Mouse (Mus musculus) neural tube, embryonic 14.5 days (tissue): ENCODE results near the gene Hk1. TPM values are rescaled to one million over a fixed set of nuclear protein-coding genes. Genes with fewer than 3 reads are reported as not detected.

Experiments used
- ATAC-seq: fragments of 200-750 bp; cut with Nextera tagmentation; 2 replicates; pipeline ENCODE4 v1.8.0; 2017; ENCODE audit warnings: low read depth, mild to moderate bottlenecking, moderate TSS enrichment, moderate library complexity
- H3K27ac ChIP-seq: fragments of 300-500 bp; sonication (generic); 2 replicates; pipeline ENCODE4 v1.5.1; 2014; ENCODE audit warnings: low read depth, mild to moderate bottlenecking, control low read depth, low read length, moderate library complexity, mixed read lengths
- H3K27me3 ChIP-seq: fragments of 300-500 bp; sonication (generic); 2 replicates; pipeline ENCODE4 v1.6.1; 2014; ENCODE audit warnings: low read length; ENCODE audit not compliant: control insufficient read depth, insufficient read depth
- H3K36me3 ChIP-seq: fragments of 300-500 bp; sonication (generic); 2 replicates; pipeline ENCODE4 v1.6.1; 2014; ENCODE audit warnings: low read length, mixed read lengths; ENCODE audit not compliant: control insufficient read depth, insufficient read depth
- H3K4me1 ChIP-seq: fragments of 300-500 bp; sonication (generic); 2 replicates; pipeline ENCODE4 v1.6.1; 2014; ENCODE audit warnings: low read length; ENCODE audit not compliant: control insufficient read depth, insufficient read depth
- H3K4me2 ChIP-seq: fragments of 300-500 bp; sonication (generic); 2 replicates; pipeline ENCODE4 v1.6.1; 2014; ENCODE audit warnings: mild to moderate bottlenecking, low read depth, low read length, control low read depth
- H3K4me3 ChIP-seq: fragments of 300-500 bp; sonication (generic); 2 replicates; pipeline ENCODE4 v1.5.1; 2014; ENCODE audit warnings: low read depth, low read length, control low read depth, mixed read lengths
- H3K9ac ChIP-seq: fragments of 300-500 bp; sonication (generic); replicated peaks from 2 replicates; pipeline ENCODE4 v1.6.1; 2014; ENCODE audit warnings: low read depth, mild to moderate bottlenecking, control low read depth, low read length, mixed read lengths
- H3K9me3 ChIP-seq: fragments of 300-500 bp; sonication (generic); 2 replicates; pipeline ENCODE4 v1.6.1; 2016; ENCODE audit warnings: low read length; ENCODE audit not compliant: control insufficient read depth
- WGBS: fragments of 180-500 bp; shearing (Covaris S2); extraction: QIAGEN DNeasy Blood & Tissue Kit; methylation state at CpG from one replicate; pipeline ENCODE4 v1.1.7; 2014; 5-methylcytosine and 5-hydroxymethylcytosine counted together
- polyA plus RNA-seq: library from polyadenylated mRNA; unstranded; fragments of >200 nt; fragmentation: Nextera tagmentation; extraction: Ambion mirVana; gene quantifications from 2 replicates; pipeline ENCODE4 v1.2.1, GENCODE M21; 2014

Gene Hk1
- polyA plus RNA-seq, 1 experiment from 2014 or later: 79.7 TPM

DNA sequence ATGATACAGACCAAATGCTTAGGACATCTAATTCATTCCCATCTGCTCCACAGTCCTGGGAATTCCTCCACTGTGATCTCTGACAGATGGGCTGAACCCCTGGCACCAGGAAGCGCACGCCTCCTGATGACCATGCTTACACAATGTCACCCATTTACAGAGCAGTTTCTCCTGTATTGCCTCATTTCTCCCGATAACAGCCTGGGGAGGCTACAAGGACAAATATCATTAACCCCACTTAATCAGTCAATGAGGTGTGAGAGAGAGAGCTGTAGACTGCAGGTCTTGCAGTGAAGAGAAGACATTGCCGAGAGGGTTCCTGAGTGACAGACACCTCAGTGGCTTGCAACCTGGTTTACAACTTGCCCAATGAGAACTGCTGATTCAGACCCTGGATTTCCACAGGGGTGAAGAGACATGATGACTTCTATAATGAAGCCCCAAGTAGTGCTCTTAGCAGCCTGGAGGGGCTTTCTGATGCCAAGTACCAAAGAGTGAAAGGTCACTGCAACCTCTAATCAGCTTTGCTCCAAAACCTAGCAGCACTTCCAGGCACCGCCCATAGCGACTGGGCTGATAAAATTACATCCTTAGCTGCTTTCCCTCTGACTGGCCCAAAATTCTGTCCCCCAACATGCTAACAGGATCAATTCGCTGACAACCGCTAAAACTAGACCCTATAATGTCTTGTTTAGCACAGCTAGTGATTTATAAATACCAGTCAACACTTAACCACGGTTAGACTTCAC is 35.5 kb downstream of the Hk1 start:
- Histone ChIP-seq H3K9me3 (no peaks in the 10 kb centered on the region), H3K9ac (no peak overlapping the region), H3K4me2 (no peak overlapping the region), H3K27me3 (no peaks in the 10 kb centered on the region), H3K4me1 (peaks cover 4% of the 10 kb centered on the region; the same call in 1 of the 2 replicates), H3K27ac (no peak overlapping the region), H3K4me3 (no peak overlapping the region), H3K36me3 (no peaks in the 10 kb centered on the region)
- no peak for ATAC-seq
- WGBS: 82% methylated on average over 9 of the region's 9 CpGs

DNA sequence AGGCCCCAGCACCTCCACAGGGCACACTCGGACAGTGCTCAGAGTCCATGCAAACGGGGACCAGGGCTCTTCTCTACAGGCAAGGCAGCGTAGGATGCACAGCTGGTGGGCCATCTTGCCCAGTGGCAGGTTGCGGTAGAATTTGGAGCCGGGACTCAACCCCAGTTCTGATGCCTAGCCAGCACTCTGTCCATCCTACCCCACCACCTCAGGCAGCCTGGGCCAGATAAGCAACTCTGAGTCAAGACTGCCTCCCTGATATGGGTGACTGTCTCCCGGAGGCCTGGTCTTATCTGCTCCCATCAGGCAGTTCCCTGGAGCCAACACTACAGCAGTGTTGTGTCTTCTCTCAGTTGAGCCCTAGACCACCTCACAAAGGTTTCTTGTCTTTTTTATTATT is 37.2 kb downstream of the Hk1 start:
- no peaks in the 10 kb centered on the region for H3K27me3 ChIP-seq
- H3K27ac ChIP-seq: no peak overlapping the region
- H3K9me3 ChIP-seq: no peaks in the 10 kb centered on the region
- H3K4me2 ChIP-seq: no peak overlapping the region
- peaks cover 14% of the 10 kb centered on the region for H3K4me1 ChIP-seq
- no peak overlapping the region for H3K4me3 ChIP-seq
- H3K9ac ChIP-seq: no peak overlapping the region
- no peaks in the 10 kb centered on the region for H3K36me3 ChIP-seq
- no peak for ATAC-seq
- 91% methylated on average over 6 of the region's 6 CpGs for WGBS

DNA sequence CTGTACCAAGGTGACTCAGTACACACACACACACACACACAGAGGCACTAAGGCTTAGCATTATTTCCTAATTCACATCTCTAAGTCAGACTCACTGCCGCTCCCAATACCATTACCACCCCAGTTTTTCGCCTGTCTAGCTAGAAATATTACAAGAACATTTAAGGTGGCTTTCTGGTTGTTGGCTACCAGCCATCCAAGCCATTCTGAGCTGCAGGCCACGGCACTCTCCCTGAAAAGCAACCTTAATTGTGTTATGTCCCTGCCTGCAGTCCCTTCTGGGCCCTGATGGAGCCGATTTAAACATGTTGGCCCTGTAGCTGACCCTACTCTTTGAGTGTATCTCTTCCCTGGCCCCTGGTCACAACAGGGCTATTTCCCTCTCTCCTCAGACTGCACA is 37.8 kb downstream of the Hk1 start:
- Histone ChIP-seq H3K9ac (no peak overlapping the region), H3K27me3 (no peaks in the 10 kb centered on the region), H3K4me3 (no peak overlapping the region), H3K36me3 (no peaks in the 10 kb centered on the region), H3K9me3 (no peaks in the 10 kb centered on the region), H3K27ac (no peak overlapping the region), H3K4me2 (no peak overlapping the region), H3K4me1 (peaks cover 14% of the 10 kb centered on the region)
- WGBS: 78% methylated on average over 4 of the region's 4 CpGs
- ATAC-seq: no peak

DNA sequence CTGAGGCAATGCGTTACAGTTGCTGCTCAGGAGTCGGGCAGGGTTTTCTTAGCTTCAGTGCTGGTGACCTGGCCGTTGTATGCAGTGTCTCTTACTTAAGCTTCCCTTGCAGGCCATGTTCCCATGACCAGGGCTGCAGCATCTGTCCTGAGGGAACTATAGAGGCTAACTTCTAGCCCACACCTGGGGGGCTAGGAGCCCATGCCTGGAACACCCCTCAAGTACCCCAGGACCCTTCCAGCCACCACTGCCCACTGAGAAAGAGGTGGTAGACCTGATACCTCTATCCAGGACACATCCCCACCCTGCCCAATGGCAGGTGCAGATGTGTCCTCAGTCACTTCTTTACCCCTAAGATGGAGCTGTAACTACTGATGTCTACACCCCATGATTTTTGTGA is 38.7 kb downstream of the Hk1 start:
- ATAC-seq: no peak
- Histone ChIP-seq H3K4me2 (peak overlapping the region; percentile 81), H3K27ac (peak overlapping the region; percentile 86; the same call in 1 of the 2 replicates), H3K27me3 (no peaks in the 10 kb centered on the region), H3K9me3 (no peaks in the 10 kb centered on the region), H3K4me1 (peaks cover 14% of the 10 kb centered on the region), H3K36me3 (no peaks in the 10 kb centered on the region), H3K9ac (peak overlapping the region; percentile 59), H3K4me3 (peak overlapping the region; percentile 59)
- WGBS: 38% methylated on average over 3 of the region's 3 CpGs

DNA sequence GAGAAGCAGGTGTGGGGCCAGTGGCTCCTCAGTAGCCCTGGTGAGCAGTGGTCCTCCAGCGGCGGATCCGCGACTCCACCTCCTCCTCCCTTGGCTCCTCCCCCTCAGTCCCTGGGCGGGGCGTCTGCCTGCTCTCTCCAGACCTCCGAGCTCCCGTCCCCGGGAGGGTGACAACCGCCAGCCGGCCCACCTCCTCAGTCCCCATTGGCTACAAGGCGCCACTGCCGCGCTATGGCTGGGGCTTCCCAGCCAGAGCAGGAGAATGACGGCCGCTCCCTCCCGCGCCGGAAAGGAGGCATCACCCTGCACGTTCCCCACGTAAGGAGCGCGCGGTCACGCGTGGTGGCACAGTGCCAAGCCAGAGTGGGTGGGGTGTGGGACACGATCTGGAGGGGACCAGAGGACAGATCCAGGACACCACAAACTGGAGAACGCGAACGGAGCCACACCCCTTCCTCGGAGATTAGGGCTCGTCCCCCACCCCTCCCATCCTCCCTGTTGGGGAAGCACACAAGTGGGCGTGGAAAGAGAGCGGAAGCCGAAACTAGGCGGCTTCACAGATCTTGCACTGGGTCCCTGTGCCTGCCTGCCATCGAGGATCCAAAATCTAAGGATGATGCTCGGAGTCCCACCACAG is 39.5 kb downstream of the Hk1 start:
- Histone ChIP-seq H3K9ac (peak overlapping the region; percentile 59), H3K27me3 (no peaks in the 10 kb centered on the region), H3K9me3 (no peaks in the 10 kb centered on the region), H3K4me1 (peaks cover 14% of the 10 kb centered on the region), H3K4me2 (peak overlapping the region; percentile 81), H3K36me3 (no peaks in the 10 kb centered on the region), H3K4me3 (peak overlapping the region; percentile 59), H3K27ac (peak overlapping the region; percentile 86)
- peak; percentile 98 for ATAC-seq
- under 1% methylated on average over 34 of the region's 38 CpGs for WGBS

DNA sequence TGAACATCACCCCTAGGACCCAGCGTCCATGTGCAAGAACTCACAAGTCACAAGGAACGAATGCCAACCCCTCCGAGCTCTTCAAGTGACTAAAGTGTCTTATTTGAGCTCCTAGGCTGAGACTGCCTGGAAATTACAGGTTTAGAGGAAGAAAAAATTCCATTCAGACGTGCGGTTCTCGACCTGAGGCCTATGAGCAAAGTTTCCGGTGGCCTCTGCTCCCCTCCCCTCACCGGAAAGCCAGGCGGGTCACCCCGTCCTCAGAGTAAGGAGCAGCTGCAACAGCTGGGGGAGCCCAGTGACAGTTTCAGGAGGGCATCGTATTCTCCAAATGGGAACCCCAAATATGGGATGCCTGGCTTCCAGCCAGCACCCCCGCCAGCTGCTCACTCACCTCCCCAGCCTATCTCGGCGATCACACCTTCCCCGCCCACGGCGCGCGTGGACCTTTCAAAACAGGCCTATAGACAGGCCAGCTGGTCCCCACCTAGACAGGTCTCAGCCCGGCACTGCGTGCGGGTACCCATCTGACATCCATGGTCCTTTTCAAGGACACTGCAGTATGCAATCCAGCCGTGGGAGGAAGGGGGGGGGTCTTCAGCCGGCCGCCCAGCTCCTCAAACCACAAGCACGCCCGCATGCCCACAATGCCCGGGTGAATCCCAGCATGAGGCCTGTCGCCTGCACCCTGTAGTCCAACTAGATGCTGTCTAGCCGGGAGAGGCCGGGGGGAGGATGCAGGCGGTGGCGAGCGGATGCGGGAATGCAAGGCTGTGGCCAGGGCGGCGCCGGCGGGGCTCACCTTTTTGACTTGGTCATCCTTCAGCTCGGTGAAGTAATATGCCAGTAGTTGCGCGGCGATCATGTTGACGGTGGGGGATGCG is 40.3 kb downstream of the Hk1 start:
- H3K27ac ChIP-seq: peak overlapping the region; percentile 86
- no peaks in the 10 kb centered on the region for H3K9me3 ChIP-seq
- WGBS: 4% methylated on average over 45 of the region's 45 CpGs
- H3K27me3 ChIP-seq: no peaks in the 10 kb centered on the region
- peak overlapping the region; percentile 59 for H3K9ac ChIP-seq
- no peaks in the 10 kb centered on the region for H3K36me3 ChIP-seq
- peak overlapping the region; percentile 59 for H3K4me3 ChIP-seq
- H3K4me1 ChIP-seq: peaks cover 14% of the 10 kb centered on the region
- peak; percentile 65 for ATAC-seq
- peak overlapping the region; percentile 81 for H3K4me2 ChIP-seq

DNA sequence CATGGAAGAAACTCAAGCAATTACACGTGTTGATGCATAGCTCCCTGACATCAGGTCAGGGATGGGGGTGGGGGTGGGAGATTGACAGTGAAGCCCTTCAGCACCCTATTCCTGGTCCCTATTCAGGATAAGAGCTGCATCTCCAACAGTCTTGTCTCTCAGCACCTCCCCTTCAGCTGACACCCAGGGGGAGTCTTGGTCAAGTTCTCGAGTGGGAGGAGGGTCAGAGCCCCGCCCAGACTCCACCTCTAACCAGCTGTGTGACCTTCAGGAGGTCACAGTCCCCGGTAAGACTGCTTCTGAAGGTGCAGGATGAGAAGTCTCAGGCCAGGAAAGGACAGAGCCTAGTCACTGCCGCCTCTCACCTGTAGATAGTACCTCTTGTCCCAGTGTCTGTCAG is 41.1 kb downstream of the Hk1 start:
- peaks cover 14% of the 10 kb centered on the region for H3K4me1 ChIP-seq
- H3K9ac ChIP-seq: peak overlapping the region; percentile 59
- no peaks in the 10 kb centered on the region for H3K27me3 ChIP-seq
- no peak overlapping the region for H3K27ac ChIP-seq
- H3K4me3 ChIP-seq: peak overlapping the region; percentile 59
- peak overlapping the region; percentile 81 for H3K4me2 ChIP-seq
- no peaks in the 10 kb centered on the region for H3K36me3 ChIP-seq
- ATAC-seq: no peak
- no peaks in the 10 kb centered on the region for H3K9me3 ChIP-seq
- 36% methylated on average over 5 of the region's 5 CpGs for WGBS

DNA sequence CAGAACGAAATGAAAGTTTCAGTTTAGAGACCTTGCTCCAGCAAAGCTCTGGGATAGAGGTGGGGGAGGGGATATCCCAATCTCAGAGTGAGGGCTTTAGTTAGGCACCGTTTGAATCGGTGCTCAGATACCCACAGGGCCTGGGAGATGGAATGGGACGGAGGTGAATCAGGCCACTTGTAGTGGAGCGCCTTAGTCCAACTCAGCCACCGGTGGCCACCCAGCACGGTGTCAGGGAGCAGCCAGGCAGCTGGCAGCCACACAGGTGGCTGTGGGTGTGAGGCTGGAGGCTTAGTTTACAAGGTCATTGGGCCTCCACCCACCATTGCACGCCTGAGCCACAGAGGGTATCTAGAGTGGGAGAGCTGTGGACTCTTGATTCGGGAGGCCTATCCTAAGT is 41.5 kb downstream of the Hk1 start:
- Histone ChIP-seq H3K4me3 (no peak overlapping the region), H3K4me1 (peaks cover 14% of the 10 kb centered on the region), H3K27ac (no peak overlapping the region), H3K4me2 (peak overlapping the region; percentile 81; the same call in 1 of the 2 replicates), H3K9ac (0 out of 2 replicates have a peak overlapping the region, but pooled peaks have one; percentile 59), H3K36me3 (no peaks in the 10 kb centered on the region), H3K9me3 (no peaks in the 10 kb centered on the region), H3K27me3 (no peaks in the 10 kb centered on the region)
- 54% methylated on average over 9 of the region's 9 CpGs for WGBS
- no peak for ATAC-seq
